Mouse (Mus musculus): ENCODE measurements around the gene Elob.

DNA sequence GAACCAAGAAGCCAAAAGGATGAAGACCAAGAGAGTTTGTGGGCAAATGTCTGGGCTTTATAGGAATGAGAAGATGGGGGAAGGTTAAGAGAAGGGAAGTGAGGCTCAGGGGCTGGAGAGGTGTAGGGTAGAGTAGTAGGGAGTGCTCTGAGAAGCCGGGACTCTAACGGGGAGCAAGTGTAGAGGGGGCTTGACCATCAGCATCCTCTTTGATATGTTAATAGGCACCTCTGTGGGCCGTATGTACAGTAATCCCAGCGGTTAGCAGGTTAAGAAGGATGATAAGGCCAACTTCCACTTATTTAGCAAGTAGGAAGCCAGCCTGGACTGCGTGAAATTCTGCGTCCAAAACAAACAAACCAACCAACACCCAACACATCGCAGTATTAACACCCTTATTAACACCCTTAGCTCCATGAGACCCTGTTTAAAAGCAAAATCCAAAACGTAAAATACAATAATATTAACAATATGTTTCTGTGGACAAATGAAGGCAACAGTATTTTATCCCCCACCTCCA lies 39.1 kb downstream of the Elob start:
- TF ChIP-seq CTCF (IDR thresholded peaks at IDR 0.05; ENCODE audit: control insufficient read depth, insufficient read depth, insufficient read length) (no peak), MAX (IDR thresholded peaks at IDR 0.05) (no peak), USF1 (IDR thresholded peaks at IDR 0.05; ENCODE audit: low read depth) (no peak), MYOG (IDR thresholded peaks at IDR 0.05; ENCODE audit: control insufficient read depth, extremely low read depth, insufficient read length) (no peak)
